Mouse (Mus musculus) limb, embryonic 11.5 days (tissue): Measurements from ENCODE around the gene Chrnb2. TPM values are rescaled to one million over a fixed set of nuclear protein-coding genes. Genes with fewer than 3 reads are reported as not detected.

ENCODE experiments used
- ATAC-seq: fragments of 200-750 bp; cut with Nextera tagmentation; 2 replicates; pipeline ENCODE4 v1.8.0; 2017; ENCODE audit warnings: low read depth; ENCODE audit not compliant: insufficient number of reproducible peaks, low FRiP score, low TSS enrichment
- DNase-seq: peaks from one replicate; pipeline ENCODE4 v3.0.0-alpha.2; 2015; ENCODE audit warnings: low spot score
- H3K27ac ChIP-seq: fragments of 300-500 bp; sonication (generic); replicated peaks from 2 replicates; pipeline ENCODE4 v1.5.1; 2014; ENCODE audit warnings: low read depth, mild to moderate bottlenecking, low read length
- H3K27me3 ChIP-seq: fragments of 300-500 bp; sonication (generic); 2 replicates; pipeline ENCODE4 v1.6.1; 2014; ENCODE audit warnings: mild to moderate bottlenecking, low read length, mixed read lengths; ENCODE audit not compliant: control insufficient read depth, insufficient read depth
- H3K36me3 ChIP-seq: fragments of 300-500 bp; sonication (generic); 2 replicates; pipeline ENCODE4 v1.6.1; 2014; ENCODE audit warnings: mild to moderate bottlenecking, low read length, moderate library complexity, mixed read lengths; ENCODE audit not compliant: control insufficient read depth, insufficient read depth
- H3K4me1 ChIP-seq: fragments of 300-500 bp; sonication (generic); 2 replicates; pipeline ENCODE4 v1.6.1; 2014; ENCODE audit warnings: low read length, mixed read lengths; ENCODE audit not compliant: control insufficient read depth, insufficient read depth
- H3K4me2 ChIP-seq: fragments of 300-500 bp; sonication (generic); 2 replicates; pipeline ENCODE4 v1.6.1; 2014; ENCODE audit warnings: low read depth, mild to moderate bottlenecking, moderate library complexity; ENCODE audit not compliant: severe bottlenecking
- H3K4me3 ChIP-seq: fragments of 300-500 bp; sonication (generic); 2 replicates; pipeline ENCODE4 v1.5.1; 2014; ENCODE audit warnings: low read depth, low read length
- H3K9ac ChIP-seq: fragments of 300-500 bp; sonication (generic); 2 replicates; pipeline ENCODE4 v1.6.1; 2014; ENCODE audit warnings: mild to moderate bottlenecking, low read length
- H3K9me3 ChIP-seq: fragments of 300-500 bp; sonication (generic); 2 replicates; pipeline ENCODE4 v1.6.1; 2016; ENCODE audit warnings: low read length; ENCODE audit not compliant: control insufficient read depth
- WGBS: fragments of 180-500 bp; shearing (Covaris S2); extraction: QIAGEN DNeasy Blood & Tissue Kit; methylation state at CpG from one replicate; pipeline ENCODE4 v1.1.7; 2014; 5-methylcytosine and 5-hydroxymethylcytosine counted together
- polyA plus RNA-seq: library from polyadenylated mRNA; unstranded; fragments of >200 nt; fragmentation: Nextera tagmentation; extraction: Ambion mirVana; gene quantifications from 2 replicates; pipeline ENCODE4 v1.2.1, GENCODE M21; 2014

The Chrnb2 gene
- polyA plus RNA-seq, 1 experiment from 2014 or later = 0.23 TPM

- under 1% methylated on average over 53 of the region's 90 CpGs for WGBS
- Histone ChIP-seq H3K9me3 (no peaks in the 10 kb centered on the region), H3K4me3 (peak within 1 kb of the TSS; percentile 93), H3K27me3 (no peaks in the 10 kb centered on the region), H3K9ac (peak within 1 kb of the TSS; percentile 98), H3K4me1 (peaks cover 15% of the 10 kb centered on the region), H3K4me2 (peak within 1 kb of the TSS; percentile 63), H3K36me3 (peaks cover 15% of the 10 kb centered on the region), H3K27ac (peak within 1 kb of the TSS; percentile 93)
- ATAC-seq (peak; percentile 90), DNase-seq (peak; percentile 94)
These were observed 8.7 kb upstream of the Chrnb2 start, which contains the start of gene Ube2q1 for GRCm38 (mm10) chr3:89772968-89773709. Gene Ube2q1, plus strand, starts transcription at chr3:89773616.

GRCm38 (mm10) chr3:89772588-89772967 is 8.1 kb upstream of the Chrnb2 start:
- DNase-seq (peak; percentile 88), ATAC-seq (peak; percentile 76; the same call in 1 of the 2 replicates)
- peaks cover 15% of the 10 kb centered on the region for H3K4me1 ChIP-seq
- H3K9me3 ChIP-seq = no peaks in the 10 kb centered on the region
- peak overlapping the region; percentile 63 for H3K4me2 ChIP-seq
- H3K9ac ChIP-seq = peak overlapping the region; percentile 98
- 4% methylated on average over 17 of the region's 17 CpGs for WGBS
- peaks cover 13% of the 10 kb centered on the region for H3K36me3 ChIP-seq
- H3K4me3 ChIP-seq = peak overlapping the region; percentile 93
- peak overlapping the region; percentile 93; the same call in 1 of the 2 replicates for H3K27ac ChIP-seq
- no peaks in the 10 kb centered on the region for H3K27me3 ChIP-seq

GRCm38 (mm10) chr3:89770425-89771002 is 6.1 kb upstream of the Chrnb2 start:
- 45% methylated on average over 2 of the region's 2 CpGs for WGBS
- H3K4me1 ChIP-seq = peaks cover 15% of the 10 kb centered on the region
- ATAC-seq (no peak), DNase-seq (no peak)
- no peak overlapping the region for H3K4me2 ChIP-seq
- no peak overlapping the region for H3K9ac ChIP-seq
- no peaks in the 10 kb centered on the region for H3K9me3 ChIP-seq
- H3K36me3 ChIP-seq = no peaks in the 10 kb centered on the region
- no peak overlapping the region for H3K27ac ChIP-seq
- no peaks in the 10 kb centered on the region for H3K27me3 ChIP-seq
- no peak overlapping the region for H3K4me3 ChIP-seq

GRCm38 (mm10) chr3:89769584-89769983 is 5.2 kb upstream of the Chrnb2 start:
- no peak overlapping the region for H3K4me2 ChIP-seq
- DNase-seq (no peak), ATAC-seq (no peak)
- H3K9me3 ChIP-seq = no peaks in the 10 kb centered on the region
- H3K4me3 ChIP-seq = no peak overlapping the region
- no peaks in the 10 kb centered on the region for H3K27me3 ChIP-seq
- no peaks in the 10 kb centered on the region for H3K36me3 ChIP-seq
- 70% methylated on average over 7 of the region's 7 CpGs for WGBS
- no peak overlapping the region for H3K27ac ChIP-seq
- H3K4me1 ChIP-seq = peaks cover 6% of the 10 kb centered on the region
- no peak overlapping the region for H3K9ac ChIP-seq

GRCm38 (mm10) chr3:89759786-89760185 is 4.6 kb downstream of the Chrnb2 start:
- DNase-seq = no peak

GRCm38 (mm10) chr3:89757851-89758250 is 6.6 kb downstream of the Chrnb2 start:
- Histone ChIP-seq H3K4me1 (no peaks in the 10 kb centered on the region), H3K4me3 (no peak overlapping the region), H3K9me3 (no peaks in the 10 kb centered on the region), H3K4me2 (no peak overlapping the region), H3K27ac (no peak overlapping the region), H3K36me3 (no peaks in the 10 kb centered on the region), H3K27me3 (no peaks in the 10 kb centered on the region), H3K9ac (no peak overlapping the region)
- DNase-seq (no peak), ATAC-seq (no peak)
- 78% methylated on average over 2 of the region's 2 CpGs for WGBS

More at GRCm38 (mm10) chr3:89759786-89760185, 4.6 kb downstream of the Chrnb2 start:
- Histone ChIP-seq H3K27me3 (no peaks in the 10 kb centered on the region), H3K4me1 (no peaks in the 10 kb centered on the region), H3K9me3 (no peaks in the 10 kb centered on the region), H3K27ac (no peak overlapping the region), H3K4me2 (no peak overlapping the region), H3K36me3 (no peaks in the 10 kb centered on the region), H3K9ac (no peak overlapping the region), H3K4me3 (no peak overlapping the region)
- WGBS = 80% methylated on average over 2 of the region's 3 CpGs
- ATAC-seq = no peak

GRCm38 (mm10) chr3:89755283-89755682 is 9.1 kb downstream of the Chrnb2 start:
- DNase-seq (no peak), ATAC-seq (no peak)
- no peaks in the 10 kb centered on the region for H3K9me3 ChIP-seq
- no peak overlapping the region for H3K9ac ChIP-seq
- no peak overlapping the region for H3K4me3 ChIP-seq
- no peaks in the 10 kb centered on the region for H3K4me1 ChIP-seq
- H3K27ac ChIP-seq = no peak overlapping the region
- no peak overlapping the region for H3K4me2 ChIP-seq
- peaks cover 6% of the 10 kb centered on the region for H3K36me3 ChIP-seq
- 77% methylated on average over 6 of the region's 6 CpGs for WGBS
- no peaks in the 10 kb centered on the region for H3K27me3 ChIP-seq

- Histone ChIP-seq H3K9ac (no peak overlapping the region), H3K27me3 (no peaks in the 10 kb centered on the region), H3K4me1 (no peaks in the 10 kb centered on the region; the same call in 1 of the 2 replicates), H3K36me3 (peaks cover 12% of the 10 kb centered on the region), H3K4me2 (no peak overlapping the region), H3K9me3 (no peaks in the 10 kb centered on the region), H3K4me3 (no peak overlapping the region), H3K27ac (no peak overlapping the region)
- ATAC-seq = no peak
- WGBS = 76% methylated on average over 1 of the region's 1 CpGs
- DNase-seq = no peak
These were observed 12.1 kb downstream of the Chrnb2 start for GRCm38 (mm10) chr3:89752307-89752706.
